Mouse (Mus musculus) thymus, postnatal 0 days (tissue): ENCODE measurements around the gene Hoxb6. TPM values are rescaled to one million over a fixed set of nuclear protein-coding genes. Genes with fewer than 3 reads are reported as not detected.

Experiments used
- DNase-seq: peaks from one replicate; pipeline ENCODE4 v3.0.0-alpha.2; 2015; ENCODE audit warnings: low spot score
- polyA plus RNA-seq: library from polyadenylated mRNA; unstranded; fragments of >200 nt; fragmentation: Nextera tagmentation; extraction: Ambion mirVana; gene quantifications from 2 replicates; pipeline ENCODE4 v1.2.1, GENCODE M21; 2015

The Hoxb6 gene
- polyA plus RNA-seq, 1 experiment from 2014 or later = 0.10 TPM

GRCm38 (mm10) chr11:96314671-96315343 lies 22.5 kb downstream of the Hoxb6 start:
- DNase-seq = no peak

DNA sequence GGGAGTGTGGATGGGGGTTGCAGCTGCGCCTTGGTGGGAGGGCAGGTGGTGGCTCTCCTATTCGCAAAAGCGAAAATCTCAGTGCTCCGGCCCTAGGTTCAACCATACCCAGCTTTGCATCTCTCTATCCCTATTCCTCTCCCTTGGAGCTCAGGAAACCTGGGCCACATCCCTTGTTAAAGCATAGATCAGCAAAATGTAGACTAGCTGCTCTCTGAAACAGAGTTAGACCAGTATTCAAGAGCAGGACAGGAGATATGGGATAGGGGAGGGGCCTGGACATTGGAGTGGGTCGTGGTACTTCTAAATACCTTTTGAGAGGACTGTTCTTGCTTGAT lies 23.0 kb downstream of the Hoxb6 start:
- no peak for DNase-seq

DNA sequence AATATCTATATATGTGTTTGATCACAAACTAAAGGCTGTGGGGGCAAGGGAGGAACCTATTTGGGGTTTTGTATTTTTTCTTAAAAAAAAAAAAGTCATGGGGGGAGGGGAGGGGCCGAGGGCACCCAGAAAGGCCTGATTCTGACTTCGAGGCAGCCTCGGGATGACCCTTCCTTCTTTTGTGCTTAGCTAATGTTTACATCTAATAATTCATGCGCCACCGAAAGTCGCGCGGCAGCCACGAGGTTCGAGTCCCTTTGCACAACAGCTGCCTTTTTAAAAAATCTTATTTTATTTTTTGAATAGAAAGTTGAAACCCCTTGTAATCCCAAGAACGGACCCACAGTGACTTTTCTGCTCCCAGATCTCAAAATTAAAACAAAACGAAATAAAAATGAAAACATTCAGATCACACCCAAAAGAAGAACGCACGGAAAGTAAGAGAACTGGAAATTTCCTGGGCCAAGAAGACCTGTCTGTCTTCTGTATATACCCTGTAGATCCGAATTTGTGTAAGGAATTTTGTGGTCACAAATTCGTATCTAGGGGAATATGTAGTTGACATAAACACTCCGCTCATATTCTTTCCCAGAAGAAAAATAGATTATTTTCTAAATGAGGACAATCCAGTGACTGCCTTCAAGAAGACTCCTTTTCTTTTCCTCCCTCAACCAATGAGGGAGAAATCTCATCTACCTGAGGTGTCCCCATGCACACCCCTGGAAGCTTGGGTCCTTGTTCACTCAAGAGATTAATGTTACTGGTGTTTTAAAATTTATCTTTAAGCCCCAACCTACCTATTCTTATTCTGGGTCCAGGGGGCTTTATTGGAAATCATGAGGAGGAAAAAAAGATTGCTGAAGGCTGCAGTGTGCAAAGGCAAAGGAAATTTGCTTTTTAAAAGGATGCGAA lies 24.7 kb downstream of the Hoxb6 start:
- DNase-seq = no peak

- DNase-seq = no peak
These were observed 25.5 kb downstream of the Hoxb6 start, which contains the start of gene Hoxb4 for GRCm38 (mm10) chr11:96317608-96318367. TSS of gene Hoxb4 (plus strand) at chr11:96318267.

DNA sequence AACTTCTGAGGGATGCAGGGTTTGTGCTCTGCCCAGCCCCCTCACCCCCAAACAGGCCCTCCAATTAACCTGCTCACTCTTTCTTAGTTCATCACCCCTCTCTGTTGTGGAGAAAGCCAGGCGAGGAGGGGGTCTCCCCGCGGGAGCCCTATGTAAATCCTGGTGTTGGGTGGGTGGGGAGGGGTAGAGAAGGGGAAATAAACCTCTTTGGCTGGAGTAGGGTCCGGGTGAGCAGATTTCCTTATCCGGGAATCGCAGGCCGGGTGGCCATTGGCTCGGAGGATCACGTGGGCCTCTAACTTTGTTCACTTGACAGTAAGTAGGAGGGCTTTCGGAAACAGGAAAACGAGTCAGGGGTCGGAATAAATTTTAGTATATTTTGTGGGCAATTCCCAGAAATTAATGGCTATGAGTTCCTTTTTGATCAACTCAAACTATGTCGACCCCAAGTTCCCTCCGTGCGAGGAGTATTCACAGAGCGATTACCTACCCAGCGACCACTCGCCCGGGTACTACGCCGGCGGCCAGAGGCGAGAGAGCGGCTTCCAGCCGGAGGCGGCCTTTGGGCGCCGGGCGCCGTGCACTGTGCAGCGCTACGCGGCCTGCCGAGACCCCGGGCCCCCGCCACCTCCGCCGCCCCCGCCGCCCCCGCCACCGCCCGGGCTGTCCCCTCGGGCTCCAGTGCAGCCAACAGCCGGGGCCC lies 26.2 kb downstream of the Hoxb6 start:
- peak; percentile 29 for DNase-seq

DNA sequence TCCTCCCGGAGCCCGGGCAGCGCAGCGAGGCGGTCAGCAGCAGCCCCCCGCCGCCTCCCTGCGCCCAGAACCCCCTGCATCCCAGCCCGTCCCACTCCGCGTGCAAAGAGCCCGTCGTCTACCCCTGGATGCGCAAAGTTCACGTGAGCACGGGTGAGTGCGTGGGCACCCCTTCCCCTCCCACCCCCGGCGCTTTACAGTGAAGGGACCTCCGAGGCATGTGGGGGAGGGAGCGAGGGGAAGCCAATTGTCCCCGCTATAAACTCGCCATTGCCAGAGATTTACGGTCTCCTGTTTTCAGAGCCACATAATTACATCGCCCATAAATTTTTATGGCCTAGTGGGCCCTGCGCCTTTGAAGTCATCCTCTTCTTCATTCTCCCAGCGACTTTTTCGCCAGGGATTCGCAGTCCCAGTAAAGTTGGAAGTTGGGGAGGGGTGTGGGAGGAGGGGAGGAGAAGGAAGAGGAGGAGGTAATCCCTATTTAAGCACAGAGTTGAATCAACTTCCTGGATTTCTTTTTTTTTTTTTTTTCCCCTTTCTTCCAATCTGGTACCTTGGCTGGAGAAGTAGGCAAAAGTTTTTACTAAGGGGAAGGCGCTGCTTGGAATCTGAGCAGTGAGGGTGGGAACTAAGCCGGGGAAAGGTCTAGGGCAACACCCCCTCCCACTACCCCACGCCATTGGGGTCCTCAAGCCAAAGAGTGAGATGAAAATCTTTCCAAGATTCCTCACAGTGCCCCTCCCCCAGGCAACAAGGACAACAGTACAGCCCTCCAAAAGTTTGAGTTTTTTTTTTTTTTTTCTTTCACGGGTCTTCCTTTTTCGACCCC lies 27.0 kb downstream of the Hoxb6 start:
- DNase-seq = no peak

DNA sequence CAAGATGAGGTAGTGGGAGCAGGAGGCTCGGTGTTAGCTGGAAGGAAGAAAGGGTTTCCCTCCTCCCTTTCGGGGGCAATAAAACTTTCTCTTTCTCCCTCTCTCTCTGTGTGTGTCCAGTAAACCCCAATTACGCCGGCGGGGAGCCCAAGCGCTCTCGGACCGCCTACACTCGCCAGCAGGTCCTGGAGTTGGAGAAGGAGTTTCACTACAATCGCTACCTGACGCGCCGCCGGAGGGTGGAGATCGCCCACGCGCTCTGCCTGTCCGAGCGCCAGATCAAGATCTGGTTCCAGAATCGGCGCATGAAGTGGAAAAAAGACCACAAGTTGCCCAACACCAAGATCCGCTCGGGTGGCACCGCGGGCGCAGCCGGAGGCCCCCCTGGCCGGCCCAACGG lies 27.6 kb downstream of the Hoxb6 start:
- DNase-seq = no peak

GRCm38 (mm10) chr11:96320688-96321087 lies 28.4 kb downstream of the Hoxb6 start:
- DNase-seq = no peak

- DNase-seq = no peak
These were observed 29.6 kb downstream of the Hoxb6 start for GRCm38 (mm10) chr11:96321846-96322245.

DNA sequence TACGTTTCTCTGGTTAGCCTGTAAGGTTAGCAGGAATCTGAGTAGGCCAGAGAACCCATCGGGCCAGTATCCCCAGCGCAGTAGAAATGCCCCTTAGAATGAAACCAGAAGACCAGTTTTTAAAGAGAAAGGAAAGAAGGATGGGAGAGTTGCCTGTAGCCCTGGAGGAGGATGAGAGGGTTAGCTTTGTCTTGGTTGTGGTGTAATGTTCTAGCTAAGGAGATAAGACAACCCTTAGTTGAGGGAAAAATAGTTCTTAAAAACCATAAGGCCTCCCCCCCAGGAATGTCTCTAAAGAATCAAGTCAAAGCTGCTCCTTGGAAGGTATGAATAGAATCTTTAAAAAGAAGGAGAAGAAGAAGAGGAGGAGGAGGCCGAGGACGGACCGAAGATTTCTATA lies 30.5 kb downstream of the Hoxb6 start:
- DNase-seq = no peak

DNA sequence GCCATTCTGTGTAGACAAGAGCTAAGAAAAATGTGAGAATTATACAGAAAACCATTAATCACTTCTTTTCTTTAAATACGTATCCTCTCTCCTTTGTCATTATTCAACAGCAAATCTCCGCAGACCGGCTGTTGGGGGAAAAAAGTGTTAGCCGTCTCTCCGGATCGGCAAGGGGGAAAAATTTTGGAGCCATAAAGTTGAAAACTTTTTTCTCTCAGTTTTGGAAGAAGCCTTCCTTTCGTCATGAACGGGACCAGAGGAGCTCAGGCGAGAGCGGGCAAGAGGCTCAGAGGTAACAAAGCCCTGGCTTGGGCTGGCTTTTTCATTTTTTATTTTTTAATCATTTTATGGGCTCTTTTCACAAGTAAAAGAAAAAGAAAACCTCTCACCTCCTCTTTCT lies 30.9 kb downstream of the Hoxb6 start, which contains the start of gene Hoxb3:
Hoxb3 (plus strand) TSS at position 173 of the 400 bp plus-strand sequence.
- no peak for DNase-seq

DNA sequence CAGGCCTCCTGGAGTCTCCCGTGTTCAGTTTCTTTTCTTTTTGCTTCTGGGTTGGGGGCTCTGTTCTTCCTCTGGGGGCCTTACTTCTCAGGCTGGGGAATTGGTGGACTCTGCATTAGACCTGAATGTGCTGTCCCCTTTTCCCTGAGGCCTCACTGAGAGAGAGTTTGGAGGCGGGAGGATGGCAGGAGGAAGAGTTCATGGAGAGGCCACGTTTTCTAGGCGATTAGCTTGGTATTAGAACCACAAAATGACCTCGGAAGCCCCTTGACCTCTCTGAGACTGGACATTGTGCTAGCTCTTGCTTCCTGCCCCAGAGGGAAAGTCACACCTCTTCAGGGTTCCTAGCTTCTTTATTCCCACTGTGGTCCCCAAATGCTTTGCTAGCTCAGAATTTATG lies 31.8 kb downstream of the Hoxb6 start:
- no peak for DNase-seq

- DNase-seq = no peak
These were observed 32.7 kb downstream of the Hoxb6 start for GRCm38 (mm10) chr11:96324965-96325364.

GRCm38 (mm10) chr11:96325747-96326212 lies 33.5 kb downstream of the Hoxb6 start:
- no peak for DNase-seq

DNA sequence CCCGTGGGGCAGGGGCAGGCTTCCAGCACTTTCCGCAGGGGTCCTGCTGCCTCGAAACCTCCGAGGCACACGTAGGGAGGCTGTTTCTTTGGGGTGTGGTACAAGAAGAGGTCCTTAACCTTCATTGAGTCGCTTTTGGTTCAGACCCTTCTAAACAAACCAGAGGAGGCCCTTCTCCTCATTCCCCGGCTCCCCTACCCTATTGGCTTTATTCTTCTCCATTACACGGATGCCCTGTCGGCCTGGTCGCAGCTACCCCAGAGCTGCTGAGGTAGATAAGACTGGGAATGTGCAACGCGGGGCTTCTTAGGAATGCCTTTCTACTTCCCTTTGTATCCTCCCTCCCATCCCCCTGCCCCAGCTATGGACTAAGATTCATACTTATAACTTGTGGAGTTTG lies 34.4 kb downstream of the Hoxb6 start:
- DNase-seq = no peak

DNA sequence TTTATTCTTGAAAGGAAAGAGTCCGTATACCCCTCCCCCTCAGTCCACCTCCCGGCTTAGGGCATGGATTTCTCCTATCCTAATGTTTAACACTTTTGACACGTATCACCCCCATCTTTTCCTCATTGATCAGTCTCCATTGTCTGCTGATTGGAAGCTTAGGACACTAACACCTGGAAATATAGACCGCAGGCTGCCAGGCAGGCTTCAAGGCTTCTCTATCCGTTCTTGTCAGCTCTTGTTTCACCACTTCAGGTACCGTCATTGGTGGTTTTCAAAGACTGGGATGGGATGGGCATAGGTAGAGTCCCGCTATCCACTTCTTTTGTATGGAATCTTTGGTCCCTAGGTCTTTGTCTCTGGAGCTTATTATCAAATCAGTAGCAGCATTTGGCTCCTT lies 34.8 kb downstream of the Hoxb6 start:
- no peak for DNase-seq

DNA sequence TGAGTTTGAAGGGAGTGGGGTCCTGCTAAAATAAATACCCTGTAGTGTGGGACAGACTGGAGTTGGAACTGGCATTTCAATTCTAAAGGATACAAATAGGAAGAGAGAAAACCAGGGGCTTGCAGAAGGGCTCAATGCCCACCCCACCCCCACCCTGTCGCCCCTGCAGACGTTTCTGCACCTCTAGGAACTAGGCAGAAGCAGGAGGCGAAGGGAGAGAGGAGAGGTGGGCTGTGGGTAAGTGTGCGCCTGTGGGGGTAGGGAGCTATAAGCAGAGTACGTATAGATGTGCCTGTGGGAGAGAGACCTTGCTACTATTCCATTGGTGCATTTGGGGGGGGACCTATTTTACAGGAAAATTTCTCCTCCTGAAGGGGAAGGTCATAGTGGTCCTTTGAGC lies 35.5 kb downstream of the Hoxb6 start:
- DNase-seq = no peak

GRCm38 (mm10) chr11:96328605-96329004 lies 36.3 kb downstream of the Hoxb6 start:
- no peak for DNase-seq

DNA sequence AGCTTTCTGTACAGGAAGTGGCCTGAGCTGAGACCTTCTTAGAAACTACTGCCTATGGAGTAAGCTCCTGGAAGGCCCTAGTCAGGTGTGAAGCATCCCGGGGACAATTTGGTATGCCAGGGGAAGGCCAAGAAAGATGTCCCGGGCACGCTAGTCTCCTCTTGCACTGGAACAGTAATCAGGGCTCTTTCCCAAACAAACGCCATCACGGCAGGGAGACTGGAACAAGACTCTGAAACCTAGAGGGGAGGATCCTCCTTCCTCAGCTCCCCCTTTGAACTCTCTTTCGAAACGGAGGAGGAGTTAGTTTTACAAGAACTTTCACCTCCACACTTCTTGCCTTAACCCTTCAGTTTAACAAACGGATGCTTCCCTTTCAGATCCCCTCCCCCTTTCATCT lies 39.8 kb downstream of the Hoxb6 start:
- no peak for DNase-seq

DNA sequence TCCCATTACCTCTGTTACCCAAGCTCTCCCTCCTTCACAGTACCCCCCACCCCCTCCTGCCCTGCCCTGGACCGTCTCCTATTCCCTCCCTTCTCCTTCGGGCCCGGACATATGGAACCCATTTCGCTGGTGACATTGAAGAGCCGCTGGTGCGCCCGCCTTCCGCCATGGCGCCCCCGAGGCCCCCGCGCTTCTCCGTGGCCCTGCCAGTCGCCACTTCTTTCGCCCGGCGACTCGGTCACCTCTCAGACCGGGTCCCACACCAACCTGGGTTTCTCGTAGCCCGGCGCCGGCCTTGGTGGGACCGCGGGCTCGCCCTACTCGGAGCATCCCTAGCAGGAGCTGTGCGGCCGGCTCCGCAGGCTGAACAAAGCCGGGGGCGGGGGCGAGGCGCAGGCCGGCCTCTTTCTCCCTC lies 40.3 kb downstream of the Hoxb6 start:
- no peak for DNase-seq
